Mouse (Mus musculus) megakaryocyte, embryonic 14.5 days (primary cell): Measurements from ENCODE around the gene Nfatc4.

ENCODE experiments used
- FLI1 ChIP-seq: IDR thresholded peaks from 2 replicates; pipeline ENCODE4 v1.6.1; 2012; ENCODE audit warnings: low read length, inconsistent platforms, mixed read lengths
- GATA1 ChIP-seq: IDR thresholded peaks from 3 replicates; pipeline ENCODE4 v1.6.1; 2012; ENCODE audit warnings: mixed read lengths, low read length, inconsistent platforms, borderline replicate concordance

GRCm38 (mm10) chr14:55793461-55793860 lies 29.5 kb upstream of the Nfatc4 start:
- TF ChIP-seq GATA1, result no peak
- no peak for TF ChIP-seq FLI1
